Mouse (Mus musculus) spleen, adult 2 months (tissue): ENCODE results near the gene Adamts16. TPM values are rescaled to one million over a fixed set of nuclear protein-coding genes. Genes with fewer than 3 reads are reported as not detected.

Experiments used
- DNase-seq, 2 experiments: peaks; one replicate each; pipeline versions ENCODE4 v3.0.0 to v3.0.0-alpha.2; 2012 to 2021; ENCODE audit warnings: low spot score in 2 of 2, low read depth in 1 of 2
- H3K27ac ChIP-seq: fragments of 200-500 bp; 2 replicates; pipeline ENCODE4 v1.5.1; 2012; ENCODE audit warnings: low read length, inconsistent platforms; ENCODE audit not compliant: insufficient read depth
- H3K27me3 ChIP-seq: fragments of 200-500 bp; 2 replicates; pipeline ENCODE4 v1.6.1; 2012; ENCODE audit warnings: mild to moderate bottlenecking, moderate library complexity, low read length, inconsistent platforms; ENCODE audit not compliant: control insufficient read depth, insufficient read depth
- H3K36me3 ChIP-seq: fragments of 200-500 bp; 2 replicates; pipeline ENCODE4 v1.6.1; 2012; ENCODE audit warnings: mild to moderate bottlenecking, low read length, inconsistent platforms; ENCODE audit not compliant: control insufficient read depth, insufficient read depth
- H3K4me1 ChIP-seq: fragments of 200-500 bp; 2 replicates; pipeline ENCODE4 v1.6.1; 2011; ENCODE audit warnings: inconsistent platforms; ENCODE audit not compliant: control insufficient read depth, insufficient read depth, insufficient read length
- H3K4me3 ChIP-seq: fragments of 200-500 bp; 2 replicates; pipeline ENCODE4 v1.5.1; 2011; ENCODE audit warnings: mild to moderate bottlenecking, inconsistent platforms; ENCODE audit not compliant: insufficient read depth, insufficient read length; ENCODE audit errors: extremely low read depth
- CTCF ChIP-seq: fragments of 200-500 bp; IDR thresholded peaks from 2 replicates; pipeline ENCODE4 v1.5.1; 2011; ENCODE audit warnings: mild to moderate bottlenecking, inconsistent platforms; ENCODE audit not compliant: insufficient read depth, insufficient read length, insufficient replicate concordance; ENCODE audit errors: extremely low read depth
- POLR2A ChIP-seq: fragments of 200-500 bp; IDR thresholded peaks from 2 replicates; pipeline ENCODE4 v1.6.1; 2011; ENCODE audit warnings: low read depth, low read length, inconsistent platforms
- WGBS: fragments of 180-500 bp; shearing (Covaris S2); methylation state at CpG from one replicate; pipeline ENCODE4 v1.1.7; 2018; 5-methylcytosine and 5-hydroxymethylcytosine counted together
- polyA plus RNA-seq: library from polyadenylated mRNA; depleted of rRNA; stranded (reverse); fragments of >200 nt; gene quantifications from 2 replicates; pipeline ENCODE4 v1.2.3, GENCODE M21; 2012

Adamts16 gene
- polyA plus RNA-seq, 1 experiment, result 0.13 TPM

- H3K4me1 ChIP-seq, result no peaks in the 10 kb centered on the region
- H3K4me3 ChIP-seq, result no peak overlapping the region
- no peak overlapping the region for H3K27ac ChIP-seq
- no peaks in the 10 kb centered on the region for H3K36me3 ChIP-seq
- DNase-seq, result no peak
- no peak for TF ChIP-seq CTCF
- no peak for TF ChIP-seq POLR2A
- H3K27me3 ChIP-seq, result no peaks in the 10 kb centered on the region
These were observed 74.1 kb downstream of the Adamts16 start for GRCm38 (mm10) chr13:70767462-70767861.

- WGBS, result 82% methylated on average over 6 of the region's 6 CpGs
- Histone ChIP-seq H3K4me1 (no peaks in the 10 kb centered on the region), H3K27ac (no peak overlapping the region), H3K36me3 (no peaks in the 10 kb centered on the region), H3K27me3 (no peaks in the 10 kb centered on the region), H3K4me3 (no peak overlapping the region)
- no peak for TF ChIP-seq POLR2A
- TF ChIP-seq CTCF, result no peak
- no peak for DNase-seq
These were observed 76.9 kb downstream of the Adamts16 start for GRCm38 (mm10) chr13:70764682-70765081.

GRCm38 (mm10) chr13:70762586-70762985 is 79.0 kb downstream of the Adamts16 start:
- TF ChIP-seq CTCF, result no peak
- TF ChIP-seq POLR2A, result no peak

GRCm38 (mm10) chr13:70761312-70761711 is 80.3 kb downstream of the Adamts16 start:
- WGBS, result 66% methylated on average over 2 of the region's 2 CpGs
- Histone ChIP-seq H3K27me3 (no peaks in the 10 kb centered on the region), H3K27ac (no peak overlapping the region), H3K4me1 (no peaks in the 10 kb centered on the region), H3K4me3 (no peak overlapping the region), H3K36me3 (no peaks in the 10 kb centered on the region)
- no peak for DNase-seq
- TF ChIP-seq POLR2A, result no peak
- TF ChIP-seq CTCF, result no peak

More at GRCm38 (mm10) chr13:70762586-70762985, 79.0 kb downstream of the Adamts16 start:
- Histone ChIP-seq H3K27me3 (no peaks in the 10 kb centered on the region), H3K4me1 (no peaks in the 10 kb centered on the region), H3K27ac (no peak overlapping the region), H3K4me3 (no peak overlapping the region), H3K36me3 (no peaks in the 10 kb centered on the region)
- no peak for DNase-seq
- WGBS, result 87% methylated on average over 2 of the region's 2 CpGs

- Histone ChIP-seq H3K4me1 (no peaks in the 10 kb centered on the region), H3K27ac (no peak overlapping the region), H3K27me3 (no peaks in the 10 kb centered on the region), H3K36me3 (no peaks in the 10 kb centered on the region), H3K4me3 (no peak overlapping the region)
- DNase-seq, result no peak
- 97% methylated on average over 9 of the region's 9 CpGs for WGBS
- TF ChIP-seq POLR2A, result no peak
- no peak for TF ChIP-seq CTCF
These were observed 81.4 kb downstream of the Adamts16 start for GRCm38 (mm10) chr13:70760186-70760585.

GRCm38 (mm10) chr13:70746294-70747008 is 95.2 kb downstream of the Adamts16 start:
- H3K27me3 ChIP-seq, result no peaks in the 10 kb centered on the region
- TF ChIP-seq CTCF (no peak), POLR2A (no peak)
- no peak for DNase-seq
- H3K4me1 ChIP-seq, result no peaks in the 10 kb centered on the region
- no peak overlapping the region for H3K4me3 ChIP-seq
- H3K36me3 ChIP-seq, result no peaks in the 10 kb centered on the region
- WGBS, result 79% methylated on average over 14 of the region's 14 CpGs
- no peak overlapping the region for H3K27ac ChIP-seq

- no peak for TF ChIP-seq CTCF
- TF ChIP-seq POLR2A, result no peak
- no peak for DNase-seq
- Histone ChIP-seq H3K36me3 (no peaks in the 10 kb centered on the region), H3K4me1 (no peaks in the 10 kb centered on the region), H3K4me3 (no peak overlapping the region), H3K27ac (no peak overlapping the region), H3K27me3 (no peaks in the 10 kb centered on the region)
- 80% methylated on average over 5 of the region's 5 CpGs for WGBS
These were observed 97.1 kb downstream of the Adamts16 start for GRCm38 (mm10) chr13:70744416-70745038.
